Mouse (Mus musculus): ENCODE measurements around the gene Gm17555. TPM values are rescaled to one million over a fixed set of nuclear protein-coding genes. Genes with fewer than 3 reads are reported as not detected.

The Gm17555 gene
- not detected for polyA plus RNA-seq (2017; shearing (Covaris generic))

DNA sequence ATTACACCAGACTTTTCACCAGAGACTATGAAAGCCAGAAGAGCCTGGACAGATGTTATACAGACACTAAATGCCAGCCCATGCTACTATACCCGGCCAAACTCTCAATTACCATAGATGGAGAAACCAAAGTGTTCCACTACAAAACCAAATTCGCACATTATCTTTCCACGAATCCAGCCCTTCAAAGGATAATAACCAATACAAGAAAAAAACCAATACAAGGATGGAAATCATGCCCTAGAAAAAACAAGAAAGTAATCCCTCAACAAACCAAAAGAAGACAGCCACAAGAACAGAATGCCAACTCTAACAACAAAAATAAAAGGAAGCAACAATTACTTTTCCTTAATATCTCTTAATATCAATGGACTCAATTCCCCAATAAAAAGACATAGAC, at the start of gene Gm17555:
TSS of gene Gm17555 (plus strand) at position 301 of the 400 bp plus-strand sequence.

Other genes starting within 250 kb of the Gm17555 start
- not detected for gene Fgf7, start 180.4 kb upstream of the Gm17555 start, polyA plus RNA-seq (2017; shearing (Covaris generic))
- not detected for gene Fam227b, start 63.1 kb upstream of the Gm17555 start, polyA plus RNA-seq (2017; shearing (Covaris generic))
- gene Dtwd1, start 63.0 kb upstream of the Gm17555 start, polyA plus RNA-seq (2017; shearing (Covaris generic)): 19.1 TPM

Measured in inflammation-experienced regulatory T-cells, adult 16 weeks (primary cell).